Mouse (Mus musculus) cerebellum, postnatal 36 days (tissue): ENCODE data around the gene Atp8a2.

Source experiments
- DNase-seq, 2 experiments: peaks; one replicate each; pipeline ENCODE4 v3.0.0; 2021 to 2022; ENCODE audit warnings: mixed read lengths in 2 of 2

Gene Atp8a2

GRCm38 (mm10) chr14:59893971-59894370, 303.0 kb downstream of the Atp8a2 start:
- no peak for DNase-seq

- DNase-seq, result peak in 1 of 2 experiments; percentile 33
These were observed 304.9 kb downstream of the Atp8a2 start for GRCm38 (mm10) chr14:59892084-59892483.

GRCm38 (mm10) chr14:59891491-59891890, 305.5 kb downstream of the Atp8a2 start:
- no peak for DNase-seq

- no peak for DNase-seq
These were observed 306.2 kb downstream of the Atp8a2 start for GRCm38 (mm10) chr14:59890818-59891217.

GRCm38 (mm10) chr14:59890107-59890506, 306.9 kb downstream of the Atp8a2 start:
- DNase-seq, result no peak

- DNase-seq, result no peak
These were observed 308.5 kb downstream of the Atp8a2 start for GRCm38 (mm10) chr14:59888446-59888845.

- no peak for DNase-seq
These were observed 308.9 kb downstream of the Atp8a2 start for GRCm38 (mm10) chr14:59888046-59888445.

GRCm38 (mm10) chr14:59887061-59887861, 309.7 kb downstream of the Atp8a2 start:
- peak; percentile 35 to 49 for DNase-seq

GRCm38 (mm10) chr14:59883517-59884069, 313.4 kb downstream of the Atp8a2 start:
- DNase-seq, result no peak

GRCm38 (mm10) chr14:59880829-59881228, 316.1 kb downstream of the Atp8a2 start:
- no peak for DNase-seq

GRCm38 (mm10) chr14:59878248-59878647, 318.7 kb downstream of the Atp8a2 start:
- DNase-seq, result no peak

GRCm38 (mm10) chr14:59876525-59876924, 320.5 kb downstream of the Atp8a2 start:
- DNase-seq, result no peak

GRCm38 (mm10) chr14:59868369-59868768, 328.6 kb downstream of the Atp8a2 start:
- no peak for DNase-seq

GRCm38 (mm10) chr14:59867749-59868148, 329.2 kb downstream of the Atp8a2 start:
- no peak for DNase-seq

GRCm38 (mm10) chr14:59866001-59866400, 331.0 kb downstream of the Atp8a2 start:
- no peak for DNase-seq

- DNase-seq, result no peak
These were observed 334.6 kb downstream of the Atp8a2 start for GRCm38 (mm10) chr14:59862351-59862750.

- no peak for DNase-seq
These were observed 337.1 kb downstream of the Atp8a2 start for GRCm38 (mm10) chr14:59859830-59860229.

GRCm38 (mm10) chr14:59858501-59859225, 338.3 kb downstream of the Atp8a2 start:
- no peak for DNase-seq

- DNase-seq, result no peak
These were observed 343.8 kb downstream of the Atp8a2 start for GRCm38 (mm10) chr14:59853139-59853538.

- DNase-seq, result peak in 1 of 2 experiments; percentile 26
These were observed 350.2 kb downstream of the Atp8a2 start for GRCm38 (mm10) chr14:59846609-59847375.

GRCm38 (mm10) chr14:59843264-59843942, 353.6 kb downstream of the Atp8a2 start:
- no peak for DNase-seq
